Mouse (Mus musculus): ENCODE results near the gene Thrb.
A peak's percentile ranks its signal among the peaks of the same experiment; 100 is the strongest.
"Not testable (repeated sequence)": the region's sequence is repeated elsewhere in the genome, so short reads cannot be mapped to it uniquely, and the experiment has no call there.

Thrb gene

GRCm38 (mm10) chr14:17933475-17933874 is 273.4 kb downstream of the Thrb start:
- DNase-seq (ENCODE audit: low read depth, low spot score), result no peak

- DNase-seq (ENCODE audit: low read depth, low spot score), result not testable (repeated sequence)
Measured at GRCm38 (mm10) chr14:17934779-17935178, 274.7 kb downstream of the Thrb start.

- DNase-seq (ENCODE audit: low read depth, low spot score), result no peak
Measured at GRCm38 (mm10) chr14:17954038-17954437, 294.0 kb downstream of the Thrb start.

GRCm38 (mm10) chr14:17959901-17960300 is 299.8 kb downstream of the Thrb start:
- no peak for DNase-seq (ENCODE audit: low read depth, low spot score)

GRCm38 (mm10) chr14:17967117-17967726 is 307.2 kb downstream of the Thrb start:
- DNase-seq (ENCODE audit: low read depth, low spot score), result peak; percentile 51

- DNase-seq (ENCODE audit: low read depth, low spot score), result no peak
Measured at GRCm38 (mm10) chr14:17972132-17972531, 312.1 kb downstream of the Thrb start.

- no peak for DNase-seq (ENCODE audit: low read depth, low spot score)
Measured at GRCm38 (mm10) chr14:17972665-17973064, 312.6 kb downstream of the Thrb start.

- no peak for DNase-seq (ENCODE audit: low read depth, low spot score)
Measured at GRCm38 (mm10) chr14:17975786-17976185, 315.7 kb downstream of the Thrb start.

GRCm38 (mm10) chr14:17978259-17978658 is 318.2 kb downstream of the Thrb start:
- no peak for DNase-seq (ENCODE audit: low read depth, low spot score)

GRCm38 (mm10) chr14:17981258-17981657 is 321.2 kb downstream of the Thrb start:
- no peak for DNase-seq (ENCODE audit: low read depth, low spot score)

- DNase-seq (ENCODE audit: low read depth, low spot score), result no peak
Measured at GRCm38 (mm10) chr14:17982017-17982416, 322.0 kb downstream of the Thrb start.

- DNase-seq (ENCODE audit: low read depth, low spot score), result no peak
Measured at GRCm38 (mm10) chr14:17983390-17983789, 323.3 kb downstream of the Thrb start.

- DNase-seq (ENCODE audit: low read depth, low spot score), result peak; percentile 10
Measured at GRCm38 (mm10) chr14:17983839-17984238, 323.8 kb downstream of the Thrb start.

- no peak for DNase-seq (ENCODE audit: low read depth, low spot score)
Measured at GRCm38 (mm10) chr14:17988580-17988979, 328.5 kb downstream of the Thrb start.

- no peak for DNase-seq (ENCODE audit: low read depth, low spot score)
Measured at GRCm38 (mm10) chr14:17989182-17989581, 329.1 kb downstream of the Thrb start.

- DNase-seq (ENCODE audit: low read depth, low spot score), result no peak
Measured at GRCm38 (mm10) chr14:17990186-17990585, 330.1 kb downstream of the Thrb start.

GRCm38 (mm10) chr14:18001886-18002285 is 341.8 kb downstream of the Thrb start:
- peak; percentile 4 for DNase-seq (ENCODE audit: low read depth, low spot score)

- DNase-seq (ENCODE audit: low read depth, low spot score), result no peak
Measured at GRCm38 (mm10) chr14:18003686-18004085, 343.6 kb downstream of the Thrb start.

GRCm38 (mm10) chr14:18008524-18008923 is 348.5 kb downstream of the Thrb start:
- DNase-seq (ENCODE audit: low read depth, low spot score), result no peak

- no peak for DNase-seq (ENCODE audit: low read depth, low spot score)
Measured at GRCm38 (mm10) chr14:18016604-18017003, 356.5 kb downstream of the Thrb start.

- no peak for DNase-seq (ENCODE audit: low read depth, low spot score)
Measured at GRCm38 (mm10) chr14:18020128-18020527, 360.1 kb downstream of the Thrb start.

GRCm38 (mm10) chr14:18020636-18021035 is 360.6 kb downstream of the Thrb start:
- no peak for DNase-seq (ENCODE audit: low read depth, low spot score)

GRCm38 (mm10) chr14:18021726-18022125 is 361.7 kb downstream of the Thrb start:
- DNase-seq (ENCODE audit: low read depth, low spot score), result no peak

- no peak for DNase-seq (ENCODE audit: low read depth, low spot score)
Measured at GRCm38 (mm10) chr14:18022351-18022750, 362.3 kb downstream of the Thrb start.
